Mouse (Mus musculus) 3T3-L1 (cell line): Measurements from ENCODE around the gene Zfpm1.

Experiments used
- DNase-seq: peaks from one replicate; pipeline ENCODE4 v3.0.0-alpha.2; 2015; ENCODE audit warnings: low read depth, low spot score

Gene Zfpm1

GRCm38 (mm10) chr8:122376365-122377231 lies 94.7 kb downstream of the Zfpm1 start, which contains the start of gene Zc3h18:
Gene Zc3h18, plus strand, starts transcription at chr8:122376609.
- DNase-seq: peak; percentile 96

DNA sequence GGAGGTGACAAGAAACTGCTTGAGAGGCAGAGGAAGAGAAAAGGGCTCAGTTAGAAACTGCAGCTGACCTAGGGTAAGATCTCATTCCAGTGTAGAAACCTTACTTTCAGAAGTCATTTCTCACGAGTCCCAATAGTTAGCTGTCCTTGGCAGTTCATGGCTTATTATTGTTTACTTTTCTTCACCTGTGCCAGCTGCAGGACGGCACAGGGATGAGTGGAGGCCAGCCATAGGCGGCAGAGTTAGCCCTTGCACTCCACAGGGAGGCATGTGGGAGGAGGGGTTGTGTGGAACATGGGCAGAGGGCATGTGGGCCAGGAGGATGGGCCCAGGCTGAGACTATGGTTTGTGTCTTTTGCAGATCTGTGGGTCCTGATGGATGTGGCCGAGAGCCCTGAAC lies 101.1 kb downstream of the Zfpm1 start:
- DNase-seq: no peak
